Mouse (Mus musculus) T-helper 2 cell (primary cell): ENCODE measurements around the gene Olfr1326-ps1.

Experiments
- in situ Hi-C: fragments of 300-600 bp; cut with MboI, MseI; formaldehyde crosslinking; loops from one replicate; pipeline ENCODE4 v1.15.1; 2025; ENCODE audit warnings: high pct_unique_total_duplicates

The Olfr1326-ps1 gene

DNA sequence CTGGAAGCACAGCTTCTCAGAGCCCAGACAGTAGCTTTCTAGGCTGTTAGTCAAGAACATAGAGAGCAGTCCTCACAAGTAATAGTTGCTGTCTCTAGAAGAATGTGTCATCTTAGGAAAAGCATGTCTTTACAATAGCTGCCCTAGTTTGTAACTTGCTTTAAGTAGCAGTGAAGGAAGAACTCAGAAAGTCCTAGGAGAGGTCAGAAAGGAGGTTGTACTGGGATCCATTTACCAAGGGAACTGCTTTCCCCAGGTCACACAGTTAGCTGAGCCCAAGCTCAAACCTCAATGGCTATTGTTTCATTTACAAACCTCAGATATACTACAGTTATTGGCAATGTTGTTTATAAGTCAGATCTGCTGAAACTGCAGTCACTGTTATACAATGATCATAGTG is at the start of gene Olfr1326-ps1:
Gene Olfr1326-ps1 (minus strand): TSS at position 101 of the 400 bp plus-strand sequence.
- in situ Hi-C loops: no loop called here

GRCm38 (mm10) chrX:74592379-74592778 is 17.7 kb upstream of the Olfr1326-ps1 start, which contains the start of gene Olfr1325:
Olfr1325 (plus strand) TSS chrX:74592679.
- in situ Hi-C loops: no loop called here
